ENCODE assay signal across 11 mouse cellular contexts in genomic region chr12:6042326-6042725, GRCm38 (mm10).
A peak's percentile ranks its signal among the peaks of the same experiment; 100 is the strongest.
DNase-seq lines count a peak whose midpoint lies in the region; ATAC-seq lines count a peak whose summit lies in the region.
"Had no signal": no experiment of that assay in that cellular context is flagged by ENCODE, and none has a peak within 500 bp of the region (broad histone marks: within the 10 kb centered on the region; RNA-seq: fewer than 3 reads in every experiment).

No protein-coding gene starts in this region.

- peak; percentile 33 for DNase-seq in adrenal gland, postnatal 10 days
- no peak for DNase-seq in adrenal gland, postnatal 25 days
- peak; percentile 46 to 55 for DNase-seq in kidney, postnatal 4 days
- no peak for DNase-seq in kidney, adult 9 months
- DNase-seq in embryo, embryonic 10 days (ENCODE audit: low spot score) = peak; percentile 58
- DNase-seq in limb, embryonic 11.5 days (ENCODE audit: low spot score) = peak; percentile 70
- DNase-seq in frontal cortex, postnatal 25 days (ENCODE audit: low spot score in 2 of 2) = no peak
- DNase-seq: cerebellum, adult 9-11 months had no signal

- H3K9me3 ChIP-seq in limb, embryonic 11.5 days (ENCODE audit: control insufficient read depth, low read length) = no peaks in the 10 kb centered on the region
- H3K9me3 ChIP-seq: midbrain, embryonic 12.5 days had no signal

- H3K36me3 ChIP-seq in limb, embryonic 11.5 days (ENCODE audit: control insufficient read depth, insufficient read depth, low read length) = no peaks in the 10 kb centered on the region
- H3K36me3 ChIP-seq: midbrain, embryonic 12.5 days had no signal

- 24% methylated on average over 1 of the region's 1 CpGs for WGBS in limb, embryonic 11.5 days

- no peaks in the 10 kb centered on the region for H3K4me1 ChIP-seq in limb, embryonic 11.5 days (ENCODE audit: control insufficient read depth, insufficient read depth, low read length)
- H3K4me1 ChIP-seq: midbrain, embryonic 12.5 days had no signal

- no peak overlapping the region for H3K4me2 ChIP-seq in limb, embryonic 11.5 days (ENCODE audit: low read depth, severe bottlenecking)
- H3K4me2 ChIP-seq: midbrain, embryonic 12.5 days had no signal

- no peak overlapping the region for H3K4me3 ChIP-seq in limb, embryonic 11.5 days (ENCODE audit: low read depth, low read length)
- H3K4me3 ChIP-seq: midbrain, embryonic 12.5 days had no signal

- no peak overlapping the region for H3K27ac ChIP-seq in limb, embryonic 11.5 days (replicated peaks; ENCODE audit: low read depth, low read length)
- H3K27ac ChIP-seq: liver, embryonic 14.5 days; midbrain, embryonic 12.5 days had no signal

- no peaks in the 10 kb centered on the region for H3K27me3 ChIP-seq in limb, embryonic 11.5 days (ENCODE audit: control insufficient read depth, insufficient read depth, low read length)
- H3K27me3 ChIP-seq: midbrain, embryonic 12.5 days had no signal

- no peak overlapping the region for H3K9ac ChIP-seq in limb, embryonic 11.5 days (ENCODE audit: low read length)
- H3K9ac ChIP-seq: liver, embryonic 14.5 days; midbrain, embryonic 12.5 days had no signal

- no peak for ATAC-seq in limb, embryonic 11.5 days (ENCODE audit: insufficient number of reproducible peaks, low FRiP score, low TSS enrichment, low read depth)
- no peak for ATAC-seq in CD4-positive, CD25-positive, alpha-beta regulatory T cell, adult 4 months

Comparison
In these comparisons a context has a peak if more than half of its experiments do, and no peak if none do; other contexts are left out.
1. DNase-seq: peak in adrenal gland, postnatal 10 days (single experiment), kidney, postnatal 4 days (2 of 2), embryo, embryonic 10 days (single experiment) and limb, embryonic 11.5 days (single experiment); none in adrenal gland, postnatal 25 days (single experiment), kidney, adult 9 months (single experiment) and frontal cortex, postnatal 25 days (0 of 2).